Mouse (Mus musculus) embryo, embryonic 9.5 days (tissue): ENCODE data around the gene Olfr577.

Experiments
- DNase-seq: peaks from one replicate; pipeline ENCODE4 v3.0.0-alpha.2; 2017; ENCODE audit errors: extremely low spot score

Olfr577 gene

GRCm38 (mm10) chr7:102975843-102976242 is at the start of gene Olfr577:
Gene Olfr577 (minus strand): TSS chr7:102975943.
- DNase-seq, result no peak

- DNase-seq, result no peak
These were observed 13.5 kb upstream of the Olfr577 start, which contains the start of gene Olfr578 for GRCm38 (mm10) chr7:102989224-102989623. Gene Olfr578 (minus strand): TSS chr7:102989324.

- no peak for DNase-seq
These were observed 1.3 kb downstream of the Olfr577 start for GRCm38 (mm10) chr7:102974399-102974798.

GRCm38 (mm10) chr7:102962360-102962759 is 13.4 kb downstream of the Olfr577 start, which contains the start of gene Olfr576:
Gene Olfr576 (plus strand): TSS chr7:102962660.
- no peak for DNase-seq

GRCm38 (mm10) chr7:102958593-102958992 is 17.1 kb downstream of the Olfr577 start, which contains the start of gene Olfr575:
Gene Olfr575 (minus strand): TSS chr7:102958775.
- DNase-seq, result no peak

- DNase-seq, result no peak
These were observed 17.6 kb downstream of the Olfr577 start for GRCm38 (mm10) chr7:102958137-102958536.

- DNase-seq, result no peak
These were observed 25.0 kb downstream of the Olfr577 start for GRCm38 (mm10) chr7:102950732-102951131.

GRCm38 (mm10) chr7:102948167-102948566 is 27.6 kb downstream of the Olfr577 start, which contains the start of gene Olfr574:
Gene Olfr574 (plus strand): TSS chr7:102948467.
- no peak for DNase-seq

GRCm38 (mm10) chr7:102943417-102943816 is 32.3 kb downstream of the Olfr577 start:
- DNase-seq, result no peak

GRCm38 (mm10) chr7:102942475-102942874 is 33.3 kb downstream of the Olfr577 start, which contains the start of gene Olfr573-ps1:
Gene Olfr573-ps1 (minus strand): TSS chr7:102942575.
- no peak for DNase-seq

- no peak for DNase-seq
These were observed 48.6 kb downstream of the Olfr577 start for GRCm38 (mm10) chr7:102927105-102927504.

GRCm38 (mm10) chr7:102924109-102924508 is 51.6 kb downstream of the Olfr577 start, which contains the start of gene Olfr572:
Gene Olfr572 (plus strand): TSS chr7:102924409.
- no peak for DNase-seq
